Mouse (Mus musculus): ENCODE measurements around the gene Bsn.
"Not testable (repeated sequence)": the region's sequence is repeated elsewhere in the genome, so short reads cannot be mapped to it uniquely, and the experiment has no call there.

Gene Bsn

DNA sequence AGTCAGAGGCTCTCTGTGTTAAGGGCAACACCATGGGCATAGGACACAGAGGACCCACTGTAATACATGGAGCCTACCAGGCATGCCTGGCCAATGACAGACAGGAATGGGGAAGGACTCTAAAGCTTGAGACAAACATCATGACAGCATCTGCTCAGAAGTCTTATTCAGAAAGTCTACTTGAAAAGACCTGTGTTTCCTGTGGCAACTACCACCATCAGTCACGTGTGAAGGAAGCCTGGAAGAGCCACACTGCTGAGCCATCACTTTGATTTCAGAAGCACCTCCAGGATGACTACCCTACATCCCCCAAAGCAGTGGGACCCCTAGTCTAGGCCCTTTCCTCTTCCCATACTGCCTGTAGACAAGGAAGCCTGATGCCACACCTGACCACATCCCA lies 39.7 kb downstream of the Bsn start:
- DNase-seq (ENCODE audit: low read depth, low spot score), result no peak

DNA sequence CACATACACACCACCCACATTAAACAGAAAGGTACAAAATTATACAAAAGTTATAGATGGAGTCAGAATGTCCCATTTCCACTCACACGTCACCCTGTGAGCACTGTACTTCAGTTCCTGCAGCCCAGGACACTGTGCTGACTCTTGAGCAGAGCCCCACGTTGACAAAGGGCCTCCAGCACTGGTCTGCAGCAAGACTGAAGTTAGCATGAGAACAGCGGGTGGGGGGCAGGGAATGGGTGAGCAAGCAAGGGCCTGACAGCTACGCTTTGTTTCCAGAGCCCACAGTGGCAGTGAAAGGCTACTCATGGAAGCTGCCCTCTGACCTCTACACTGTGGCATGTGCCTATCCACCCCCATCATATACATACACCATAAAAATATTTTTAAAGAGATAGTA lies 40.4 kb downstream of the Bsn start:
- no peak for DNase-seq (ENCODE audit: low read depth, low spot score)

DNA sequence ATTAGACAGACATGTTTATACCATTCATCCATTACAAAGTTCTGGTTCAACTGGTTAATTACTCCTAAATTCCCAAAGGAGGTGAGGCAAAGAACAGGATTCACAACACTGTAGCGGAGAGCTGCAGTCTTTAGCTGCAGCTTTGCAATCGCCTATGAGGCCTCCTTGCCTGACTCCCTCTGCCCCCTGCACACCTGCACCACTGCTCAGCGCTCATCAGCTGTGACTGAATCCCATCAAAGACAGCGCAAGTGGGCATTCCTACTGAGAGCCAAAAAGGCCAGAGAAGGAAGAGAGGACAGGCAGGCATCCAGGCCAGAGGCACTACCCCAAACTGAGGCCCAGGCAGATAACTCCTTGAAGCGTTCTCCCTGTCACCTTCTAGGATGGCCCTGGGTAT lies 42.6 kb downstream of the Bsn start:
- no peak for DNase-seq (ENCODE audit: low read depth, low spot score)

DNA sequence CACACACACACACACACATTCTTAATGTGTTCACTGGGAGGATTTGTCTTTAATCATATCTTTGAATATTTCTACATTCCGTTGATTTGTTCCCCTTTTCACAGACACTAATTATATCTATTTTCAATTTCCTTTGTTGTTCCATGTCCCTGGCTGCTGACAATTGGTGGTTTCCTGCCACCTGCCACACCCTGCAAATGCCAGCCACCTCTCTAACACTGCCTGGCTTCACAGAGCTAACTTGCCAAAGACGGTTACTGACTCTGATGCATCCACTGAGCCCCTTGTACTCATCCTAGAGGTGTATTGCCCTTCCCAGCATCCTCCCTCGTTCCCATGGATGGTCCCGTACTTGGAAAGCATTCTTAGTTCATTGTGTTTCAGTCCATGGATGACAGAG lies 43.7 kb downstream of the Bsn start:
- no peak for DNase-seq (ENCODE audit: low read depth, low spot score)

DNA sequence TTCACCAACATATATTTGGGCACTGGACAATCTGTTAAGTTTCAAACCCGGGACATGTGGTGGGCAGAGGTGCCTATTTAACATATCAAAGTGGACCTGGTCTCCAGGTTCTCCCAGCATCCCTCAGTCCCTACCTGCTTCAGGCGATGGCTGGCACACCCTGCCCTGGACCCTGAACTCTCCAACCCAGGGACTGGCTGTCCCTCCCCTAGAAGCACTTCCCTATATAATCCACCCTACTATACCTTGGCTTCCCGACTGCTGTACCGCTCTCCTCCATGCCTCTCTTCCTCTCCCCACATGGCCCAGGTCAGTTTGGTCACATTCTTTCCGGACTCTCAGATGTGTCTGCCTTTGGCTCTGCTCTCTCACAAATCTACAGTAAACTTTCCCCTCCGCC lies 44.4 kb downstream of the Bsn start:
- DNase-seq (ENCODE audit: low read depth, low spot score), result no peak

DNA sequence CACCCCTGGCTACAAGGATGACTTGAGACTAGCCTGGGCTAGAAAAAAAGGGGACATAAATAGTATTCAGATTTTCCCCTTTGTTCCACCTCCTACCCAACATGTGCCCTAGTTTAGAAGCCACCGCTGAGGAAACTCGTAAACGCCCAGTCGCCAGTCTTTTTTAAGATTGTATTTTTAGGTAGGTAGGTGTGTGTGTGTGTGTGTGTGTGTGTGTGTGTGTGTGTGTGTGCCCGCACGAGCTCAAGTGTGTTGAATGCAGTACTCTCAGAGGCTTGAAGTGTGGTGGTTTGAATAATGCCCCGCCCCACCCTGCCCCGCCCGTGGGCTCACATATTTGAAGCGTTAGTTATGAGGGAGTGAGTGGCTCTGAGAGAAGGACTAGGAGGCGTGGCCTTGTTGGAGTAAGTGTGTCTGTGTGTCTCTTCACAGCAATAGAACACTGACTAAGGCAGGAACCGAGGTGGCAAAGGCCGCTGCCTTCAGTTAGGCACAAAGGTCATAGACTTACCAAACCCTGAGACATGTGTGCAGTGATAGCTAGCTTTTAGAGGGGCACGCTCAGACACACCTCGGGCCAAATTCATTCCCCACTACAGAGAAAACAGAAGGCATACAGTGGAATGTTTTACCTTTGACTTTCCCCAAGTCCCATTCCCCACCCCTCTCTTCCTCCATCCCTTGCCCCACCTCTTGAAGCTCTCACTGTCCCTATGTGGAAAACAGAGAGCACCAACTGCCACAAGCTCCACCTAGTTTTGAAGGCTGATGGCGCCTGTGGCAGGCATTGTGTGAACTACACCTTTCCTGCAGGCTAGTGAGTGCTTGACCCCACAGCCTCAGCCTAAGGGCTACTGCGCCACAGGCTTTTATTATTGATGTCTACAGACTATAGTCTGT lies 45.6 kb downstream of the Bsn start:
- DNase-seq (ENCODE audit: low read depth, low spot score), result peak; percentile 46

DNA sequence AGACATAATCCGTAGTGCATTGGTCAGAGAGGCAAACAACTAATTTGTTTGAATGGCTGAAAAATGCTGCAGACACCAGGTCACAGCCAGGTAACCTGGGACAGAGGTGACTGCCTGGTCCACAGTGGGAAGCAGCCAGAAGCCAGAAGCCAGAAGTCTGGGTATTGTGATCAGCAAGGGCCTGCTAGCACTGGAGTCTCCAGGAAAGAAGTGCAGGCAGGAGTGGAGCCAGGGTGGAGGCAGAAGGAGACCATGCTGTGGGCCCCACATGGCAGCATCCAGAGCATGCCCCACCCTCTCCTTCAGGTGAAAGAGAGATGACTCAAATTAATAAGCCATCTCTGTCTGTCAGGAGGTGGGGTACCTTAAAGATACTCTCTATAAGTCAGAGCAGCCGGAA lies 46.7 kb downstream of the Bsn start:
- DNase-seq (ENCODE audit: low read depth, low spot score), result no peak

DNA sequence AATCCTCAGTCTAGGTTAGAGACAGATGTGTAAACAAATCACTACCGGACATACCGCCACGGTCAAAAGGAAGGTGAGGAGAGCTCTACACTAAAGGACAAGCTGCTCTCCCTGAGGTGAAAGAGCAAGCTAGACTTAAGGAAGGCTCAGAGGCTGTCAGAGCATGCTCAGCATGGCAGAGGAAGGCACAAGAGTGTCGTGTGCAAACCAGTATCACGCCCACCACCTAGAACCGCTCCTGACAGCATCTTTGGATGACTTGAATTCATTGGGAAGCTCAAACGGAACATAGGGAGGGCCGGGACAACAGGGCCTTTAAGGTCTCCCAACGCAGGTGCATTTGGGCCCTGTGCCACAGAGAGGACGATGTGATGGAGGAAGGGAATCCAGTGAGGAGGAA lies 48.8 kb downstream of the Bsn start:
- no peak for DNase-seq (ENCODE audit: low read depth, low spot score)

DNA sequence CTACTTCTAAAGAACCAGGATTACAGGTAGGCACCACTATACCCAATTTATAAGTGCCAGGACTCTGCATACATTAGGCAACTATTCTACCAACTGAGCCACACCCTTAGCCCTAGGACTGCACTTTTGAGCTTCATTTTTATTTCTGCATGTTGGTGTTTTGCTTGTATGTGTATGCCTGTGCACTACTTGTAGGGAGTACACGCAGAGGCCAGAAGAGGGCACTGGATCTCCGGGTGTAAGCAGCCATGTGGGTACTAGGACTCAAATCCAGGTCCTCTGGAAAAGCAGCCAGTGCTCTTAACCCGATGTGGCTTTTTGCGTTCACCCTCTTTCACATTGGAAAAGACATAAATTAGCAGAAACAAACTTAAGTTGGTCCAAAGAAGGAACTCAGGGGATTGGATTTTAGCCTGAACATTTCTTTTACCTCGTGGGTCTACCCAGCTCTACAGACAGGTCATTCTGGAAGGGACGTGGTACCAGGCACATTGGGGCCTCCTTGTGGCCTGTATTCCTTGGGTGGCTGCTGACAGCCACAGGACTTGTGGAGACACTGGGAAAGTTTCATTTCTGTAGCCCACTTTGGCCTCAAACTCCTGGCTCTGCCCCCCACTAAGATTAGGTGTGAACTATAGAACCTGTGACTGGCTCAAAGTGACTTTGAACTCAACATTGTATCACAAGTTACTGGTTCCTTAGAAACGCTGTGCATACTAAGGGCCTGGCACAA lies 50.1 kb downstream of the Bsn start:
- peak; percentile 57 for DNase-seq (ENCODE audit: low read depth, low spot score)

DNA sequence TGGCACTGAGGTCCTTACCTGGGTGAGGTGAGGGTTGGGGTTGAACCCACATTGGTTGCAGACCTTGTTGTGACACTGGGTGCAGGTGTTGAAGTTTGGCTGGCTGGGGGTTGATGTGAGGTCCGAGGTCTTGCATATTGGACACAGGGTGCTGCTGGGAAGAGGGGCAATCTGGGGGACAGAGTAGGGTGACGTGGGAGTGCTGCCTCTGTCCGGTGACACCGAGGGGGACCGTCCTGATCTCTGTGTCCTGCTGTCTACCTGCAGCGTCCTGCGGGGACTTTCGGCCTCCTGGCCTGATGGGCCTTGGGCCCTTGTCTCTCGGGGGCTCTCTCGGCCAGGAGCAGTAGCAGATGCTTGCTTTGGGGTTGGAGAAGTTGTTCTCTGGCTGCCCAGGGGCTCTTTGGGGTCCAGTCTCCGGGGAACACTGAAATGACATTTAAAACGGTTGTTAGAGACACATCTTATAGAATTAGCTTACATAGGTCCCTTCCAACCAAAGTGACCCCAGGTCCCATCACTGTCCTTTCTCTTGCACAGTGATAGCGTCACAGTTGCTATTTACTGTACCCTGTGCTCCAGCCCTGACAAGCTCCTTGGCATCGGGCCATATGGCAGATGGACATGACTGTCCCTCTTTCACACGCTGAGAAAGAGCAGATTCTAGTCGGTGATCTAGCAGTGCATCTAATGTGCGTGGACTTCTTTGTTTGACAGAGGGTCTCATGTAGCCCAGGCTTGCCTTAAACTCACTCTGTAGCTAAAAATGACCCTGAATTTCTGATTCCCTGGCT lies 50.8 kb downstream of the Bsn start:
- DNase-seq (ENCODE audit: low read depth, low spot score), result no peak

DNA sequence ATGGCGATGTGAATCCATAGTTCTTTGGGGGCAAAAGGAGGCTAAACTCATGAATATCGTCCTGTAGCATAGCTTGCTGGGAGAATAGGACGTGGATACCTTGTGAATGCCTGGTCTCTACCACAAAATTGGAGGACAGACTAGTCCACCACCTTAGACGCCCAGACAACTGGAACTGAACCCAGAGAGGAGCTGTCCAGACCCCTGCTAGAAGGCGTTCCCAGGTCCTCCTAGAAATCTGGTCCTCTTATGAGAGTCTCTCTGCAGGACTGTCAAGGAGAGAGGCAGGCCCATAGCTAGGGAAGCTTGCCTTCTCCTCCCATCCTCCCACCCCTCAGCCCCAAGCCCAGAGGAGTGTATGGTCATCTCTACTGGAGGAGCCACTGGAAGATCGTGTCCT lies 52.1 kb downstream of the Bsn start:
- no peak for DNase-seq (ENCODE audit: low read depth, low spot score)

DNA sequence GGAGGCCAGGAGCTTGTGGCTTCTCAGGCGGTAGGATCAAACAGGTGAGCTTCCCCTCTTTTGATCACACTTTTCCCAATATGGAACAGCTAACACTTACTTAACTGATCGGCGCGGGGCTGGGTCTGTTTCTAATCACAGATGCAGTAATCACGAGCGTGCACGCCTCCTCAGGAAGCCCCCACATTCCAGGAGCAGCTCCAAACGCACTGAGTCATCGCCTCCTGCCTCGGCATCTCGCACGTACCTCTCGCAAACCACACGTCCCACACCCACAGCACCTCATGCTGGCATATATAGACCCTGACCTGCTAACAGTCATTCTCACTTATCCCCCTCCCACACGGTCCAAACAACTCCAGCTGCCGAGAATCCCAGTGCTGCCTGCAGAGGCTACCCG lies 52.7 kb downstream of the Bsn start:
- DNase-seq (ENCODE audit: low read depth, low spot score), result no peak

DNA sequence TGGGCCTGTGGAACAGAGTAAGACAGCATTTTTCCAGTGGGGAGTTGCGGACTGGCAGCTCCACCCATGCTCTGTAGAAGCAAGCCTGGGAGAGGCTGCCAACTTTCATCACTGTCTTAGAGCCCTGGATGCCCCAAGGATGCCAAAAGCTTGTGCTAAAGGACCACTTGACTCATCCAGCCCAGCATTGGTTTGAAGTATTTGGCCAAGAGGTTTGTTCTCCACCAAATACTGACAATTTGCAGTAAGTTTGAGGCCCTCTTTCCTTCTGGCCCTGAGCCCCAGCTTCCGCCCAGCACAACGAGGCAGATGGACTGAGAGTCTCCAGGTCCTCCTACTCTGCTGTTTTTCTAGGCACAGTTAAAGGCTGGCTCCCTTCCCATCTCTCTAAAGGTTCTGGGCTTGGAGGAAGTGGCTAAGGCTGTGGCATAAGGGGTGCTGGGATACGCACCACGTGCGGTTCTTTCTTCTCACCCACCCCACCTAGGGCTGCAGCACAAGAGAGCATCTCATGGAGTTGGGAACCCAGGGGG lies 53.2 kb downstream of the Bsn start:
- DNase-seq (ENCODE audit: low read depth, low spot score), result no peak

DNA sequence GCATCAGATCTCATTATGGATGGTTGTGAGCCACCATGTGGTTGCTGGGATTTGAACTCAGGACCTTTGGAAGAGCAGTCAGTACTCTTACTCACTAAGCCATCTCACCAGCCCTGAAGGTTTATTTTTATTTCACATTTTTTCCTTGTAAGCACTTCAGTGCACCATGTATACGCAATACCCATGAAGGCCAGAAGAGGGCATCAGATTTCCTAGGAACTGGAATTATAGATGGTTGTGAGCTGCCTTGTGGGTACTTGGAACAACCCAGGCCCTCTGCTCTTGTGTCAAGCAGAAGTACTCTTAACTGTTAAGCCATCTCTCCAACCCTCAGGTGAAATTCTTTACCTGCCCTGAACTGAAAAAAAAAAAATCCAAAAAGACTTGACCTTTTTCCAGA lies 54.0 kb downstream of the Bsn start:
- peak; percentile 77 for DNase-seq (ENCODE audit: low read depth, low spot score)

DNA sequence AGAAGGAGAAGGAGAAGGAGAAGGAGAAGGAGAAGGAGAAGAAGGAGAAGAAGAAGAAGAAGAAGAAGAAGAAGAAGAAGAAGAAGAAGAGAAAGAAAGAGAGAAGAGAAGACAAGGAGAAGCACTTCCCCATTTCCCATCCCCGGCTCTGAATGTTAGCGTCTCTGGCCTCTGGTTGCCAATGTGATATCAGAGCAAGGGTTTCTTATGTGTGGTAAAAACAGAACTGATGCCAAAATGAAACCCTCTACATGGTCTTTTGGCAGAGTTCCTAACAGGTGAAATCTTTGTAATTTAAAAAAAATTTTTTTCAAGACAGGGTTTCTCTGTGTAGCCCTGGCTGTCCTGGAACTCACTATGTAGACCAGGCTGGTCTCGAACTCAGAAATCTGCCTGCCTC lies 54.5 kb downstream of the Bsn start:
- DNase-seq (ENCODE audit: low read depth, low spot score), result not testable (repeated sequence)

DNA sequence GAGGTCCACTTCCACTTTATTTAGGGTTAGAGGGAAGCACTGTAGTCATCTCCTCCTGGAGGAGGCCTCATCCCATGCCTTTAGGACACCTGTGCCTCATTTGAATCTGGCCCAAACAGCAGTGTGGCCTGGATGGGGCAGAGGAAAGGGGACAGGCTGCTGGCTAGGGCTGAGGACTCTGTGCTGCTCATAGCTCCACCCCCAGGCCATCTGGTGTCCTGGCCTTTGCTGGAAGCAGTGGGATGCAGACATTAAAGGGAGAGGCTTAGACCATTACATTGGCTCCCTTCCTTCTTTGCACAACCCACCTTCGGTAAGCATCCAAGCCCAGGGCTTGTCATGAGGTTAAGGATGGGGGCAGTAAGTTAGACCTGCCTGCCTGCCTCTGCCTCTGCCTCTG lies 56.7 kb downstream of the Bsn start:
- DNase-seq (ENCODE audit: low read depth, low spot score), result no peak

DNA sequence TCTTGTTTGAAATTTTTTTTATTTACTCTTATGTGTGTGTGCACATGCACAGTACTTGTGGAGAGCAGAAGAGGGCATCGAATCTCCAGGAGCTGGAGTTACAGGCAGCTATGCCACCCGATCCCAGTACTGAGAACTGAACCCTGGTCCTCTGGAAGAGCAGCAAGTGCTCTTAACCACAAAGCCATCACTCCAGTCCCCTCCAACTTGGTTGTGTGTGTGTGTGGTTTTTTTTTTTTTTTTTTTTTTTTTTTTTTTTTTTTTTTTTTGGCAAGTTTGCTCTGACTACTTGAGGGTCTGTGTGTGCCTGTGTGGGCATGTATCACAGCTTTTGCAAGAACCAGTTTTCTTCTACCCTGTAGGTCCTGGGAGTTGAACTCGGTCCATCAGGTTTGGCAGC lies 57.8 kb downstream of the Bsn start:
- no peak for DNase-seq (ENCODE audit: low read depth, low spot score)

DNA sequence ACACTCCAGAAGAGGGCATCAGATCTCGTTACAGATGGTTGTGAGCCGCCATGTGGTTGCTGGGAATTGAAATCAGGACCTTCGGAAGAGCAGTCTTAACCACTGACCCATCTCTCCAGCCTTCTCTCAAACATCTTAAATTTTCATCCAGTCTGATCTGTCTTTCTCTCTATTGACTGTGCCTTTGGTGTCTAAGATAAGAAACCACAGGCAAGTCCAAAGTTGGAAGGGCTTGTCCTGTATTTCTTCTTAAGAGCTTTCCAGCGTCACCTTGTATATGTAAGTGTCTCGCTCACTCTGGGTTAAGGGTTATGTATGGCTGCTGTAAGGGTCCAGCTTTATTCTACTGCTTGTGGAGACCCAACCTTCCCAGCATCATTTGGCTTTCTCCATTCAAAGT lies 58.7 kb downstream of the Bsn start:
- no peak for DNase-seq (ENCODE audit: low read depth, low spot score)

DNA sequence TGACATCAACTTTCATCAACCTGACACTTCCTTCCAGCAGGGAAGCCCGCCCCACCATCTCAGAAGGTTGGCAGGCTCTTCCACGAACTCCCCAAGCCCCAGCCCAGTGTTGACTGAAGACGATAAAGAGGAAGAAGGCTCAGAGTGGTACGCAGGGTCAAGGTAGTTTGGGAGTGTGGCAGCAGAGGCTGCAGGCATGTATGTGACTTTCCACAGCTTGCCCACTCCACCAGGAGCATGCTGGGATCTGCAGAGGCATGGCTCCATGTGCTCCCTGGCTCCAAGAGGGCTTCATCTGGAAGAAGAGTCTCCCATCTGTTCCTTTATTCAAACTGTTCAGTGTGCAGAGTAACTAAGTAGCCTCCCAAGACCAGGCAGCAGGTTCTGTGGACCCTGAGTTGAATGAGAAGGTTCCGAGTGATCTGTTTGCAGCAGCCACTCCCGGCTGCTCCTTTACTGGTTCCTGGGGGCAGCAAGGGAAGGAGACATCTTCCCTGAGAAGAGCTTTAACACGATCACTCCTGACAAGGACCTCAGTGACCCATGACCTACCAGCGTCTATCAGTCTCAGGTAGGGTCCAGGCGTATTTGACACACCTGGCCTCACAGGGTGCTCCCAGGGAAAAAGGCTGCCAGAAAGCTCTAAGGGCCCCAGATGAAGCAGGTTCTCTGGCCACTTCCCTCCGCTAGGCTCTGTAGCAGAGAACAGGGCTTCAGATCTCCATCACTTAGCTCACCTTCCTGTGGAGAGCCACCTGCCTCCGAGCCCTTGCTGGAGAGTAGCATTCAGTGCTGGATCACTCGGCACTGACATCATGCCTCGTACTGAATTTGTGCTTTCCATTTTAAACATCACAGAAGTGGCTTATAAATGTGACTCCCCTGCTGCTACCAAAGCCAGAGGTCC lies 60.9 kb downstream of the Bsn start:
- no peak for DNase-seq (ENCODE audit: low read depth, low spot score)

DNA sequence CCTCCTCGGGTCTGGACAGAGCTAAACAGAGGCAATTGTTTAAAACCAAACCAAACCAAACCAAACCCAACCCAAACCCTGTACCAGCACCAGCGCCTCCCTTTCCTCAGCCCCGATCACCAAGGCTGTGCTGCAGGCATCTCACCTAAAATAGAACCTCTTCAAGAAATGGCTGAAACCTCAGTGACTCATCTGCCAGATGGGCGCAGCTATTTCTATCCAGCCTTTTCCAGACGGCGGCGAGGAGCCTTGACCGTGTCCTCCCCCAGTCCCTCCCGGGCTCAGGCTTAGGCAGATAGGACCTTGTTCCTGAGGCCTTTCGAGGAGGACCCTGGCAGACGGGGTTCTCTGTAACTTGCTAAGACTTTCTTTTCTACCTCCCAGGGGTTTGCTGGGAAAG lies 61.9 kb downstream of the Bsn start:
- no peak for DNase-seq (ENCODE audit: low read depth, low spot score)

Data from ES-CJ7 (cell line).